Mouse (Mus musculus): Measurements from ENCODE around the gene Gm49380. TPM values are rescaled to one million over a fixed set of nuclear protein-coding genes. Genes with fewer than 3 reads are reported as not detected.

The Gm49380 gene
- polyA plus RNA-seq, 1 experiment = 0.67 TPM

- no peak overlapping the region for H3K27ac ChIP-seq (ENCODE audit: insufficient read depth, low read length)
- no peak overlapping the region for H3K9ac ChIP-seq (ENCODE audit: low read depth, poor library complexity, severe bottlenecking)
- H3K27me3 ChIP-seq (ENCODE audit: control insufficient read depth, insufficient read depth, low read length, poor library complexity, severe bottlenecking) = no peaks in the 10 kb centered on the region
- H3K9me3 ChIP-seq (replicated peaks; ENCODE audit: control insufficient read depth, insufficient read depth, low read length, poor library complexity, severe bottlenecking) = no peaks in the 10 kb centered on the region
- no peak for TF ChIP-seq EP300 (IDR thresholded peaks at IDR 0.05; ENCODE audit: insufficient read depth, low read depth, low read length)
- TF ChIP-seq POLR2A (IDR thresholded peaks at IDR 0.05; ENCODE audit: insufficient read depth, low read length) = no peak
- no peak for TF ChIP-seq CTCF (IDR thresholded peaks at IDR 0.05; ENCODE audit: low read depth, low read length)
- H3K4me1 ChIP-seq (ENCODE audit: control insufficient read depth, insufficient read depth, low read length) = peaks cover 2% of the 10 kb centered on the region
- no peaks in the 10 kb centered on the region for H3K36me3 ChIP-seq (ENCODE audit: control insufficient read depth, insufficient read depth, low read length, poor library complexity, severe bottlenecking)
- H3K4me3 ChIP-seq (ENCODE audit: low read depth, low read length) = no peak overlapping the region
These were observed 63.7 kb downstream of the Gm49380 start for GRCm38 (mm10) chr9:44049381-44050165.

GRCm38 (mm10) chr9:44048541-44049380 lies 64.5 kb downstream of the Gm49380 start:
- H3K4me3 ChIP-seq (ENCODE audit: low read depth, low read length) = no peak overlapping the region
- H3K27me3 ChIP-seq (ENCODE audit: control insufficient read depth, insufficient read depth, low read length, poor library complexity, severe bottlenecking) = no peaks in the 10 kb centered on the region
- H3K27ac ChIP-seq (ENCODE audit: insufficient read depth, low read length) = no peak overlapping the region
- no peaks in the 10 kb centered on the region for H3K36me3 ChIP-seq (ENCODE audit: control insufficient read depth, insufficient read depth, low read length, poor library complexity, severe bottlenecking)
- TF ChIP-seq CTCF (IDR thresholded peaks at IDR 0.05; ENCODE audit: low read depth, low read length) (no peak), POLR2A (IDR thresholded peaks at IDR 0.05; ENCODE audit: insufficient read depth, low read length) (no peak), EP300 (IDR thresholded peaks at IDR 0.05; ENCODE audit: insufficient read depth, low read depth, low read length) (no peak)
- H3K9ac ChIP-seq (ENCODE audit: low read depth, poor library complexity, severe bottlenecking) = no peak overlapping the region
- H3K4me1 ChIP-seq (ENCODE audit: control insufficient read depth, insufficient read depth, low read length) = peaks cover 2% of the 10 kb centered on the region
- H3K9me3 ChIP-seq (replicated peaks; ENCODE audit: control insufficient read depth, insufficient read depth, low read length, poor library complexity, severe bottlenecking) = no peaks in the 10 kb centered on the region

- H3K4me3 ChIP-seq (ENCODE audit: low read depth, low read length) = no peak overlapping the region
- no peak overlapping the region for H3K27ac ChIP-seq (ENCODE audit: insufficient read depth, low read length)
- peaks cover 2% of the 10 kb centered on the region for H3K4me1 ChIP-seq (ENCODE audit: control insufficient read depth, insufficient read depth, low read length)
- TF ChIP-seq POLR2A (IDR thresholded peaks at IDR 0.05; ENCODE audit: insufficient read depth, low read length) (no peak), CTCF (IDR thresholded peaks at IDR 0.05; ENCODE audit: low read depth, low read length) (no peak), EP300 (IDR thresholded peaks at IDR 0.05; ENCODE audit: insufficient read depth, low read depth, low read length) (no peak)
- no peaks in the 10 kb centered on the region for H3K36me3 ChIP-seq (ENCODE audit: control insufficient read depth, insufficient read depth, low read length, poor library complexity, severe bottlenecking)
- no peak overlapping the region for H3K9ac ChIP-seq (ENCODE audit: low read depth, poor library complexity, severe bottlenecking)
- H3K27me3 ChIP-seq (ENCODE audit: control insufficient read depth, insufficient read depth, low read length, poor library complexity, severe bottlenecking) = no peaks in the 10 kb centered on the region
- H3K9me3 ChIP-seq (replicated peaks; ENCODE audit: control insufficient read depth, insufficient read depth, low read length, poor library complexity, severe bottlenecking) = no peaks in the 10 kb centered on the region
These were observed 65.5 kb downstream of the Gm49380 start for GRCm38 (mm10) chr9:44047571-44048490.

- Histone ChIP-seq H3K9me3 (replicated peaks; ENCODE audit: control insufficient read depth, insufficient read depth, low read length, poor library complexity, severe bottlenecking) (no peaks in the 10 kb centered on the region), H3K27ac (ENCODE audit: insufficient read depth, low read length) (no peak overlapping the region), H3K4me3 (ENCODE audit: low read depth, low read length) (no peak overlapping the region), H3K27me3 (ENCODE audit: control insufficient read depth, insufficient read depth, low read length, poor library complexity, severe bottlenecking) (no peaks in the 10 kb centered on the region), H3K4me1 (ENCODE audit: control insufficient read depth, insufficient read depth, low read length) (peaks cover 2% of the 10 kb centered on the region), H3K9ac (ENCODE audit: low read depth, poor library complexity, severe bottlenecking) (no peak overlapping the region), H3K36me3 (ENCODE audit: control insufficient read depth, insufficient read depth, low read length, poor library complexity, severe bottlenecking) (no peaks in the 10 kb centered on the region)
- TF ChIP-seq POLR2A (IDR thresholded peaks at IDR 0.05; ENCODE audit: insufficient read depth, low read length) (no peak), EP300 (IDR thresholded peaks at IDR 0.05; ENCODE audit: insufficient read depth, low read depth, low read length) (no peak)
These were observed 66.2 kb downstream of the Gm49380 start for GRCm38 (mm10) chr9:44047071-44047470.

- H3K27me3 ChIP-seq (ENCODE audit: control insufficient read depth, insufficient read depth, low read length, poor library complexity, severe bottlenecking) = no peaks in the 10 kb centered on the region
- no peak overlapping the region for H3K4me3 ChIP-seq (ENCODE audit: low read depth, low read length)
- no peaks in the 10 kb centered on the region for H3K36me3 ChIP-seq (ENCODE audit: control insufficient read depth, insufficient read depth, low read length, poor library complexity, severe bottlenecking)
- H3K9me3 ChIP-seq (replicated peaks; ENCODE audit: control insufficient read depth, insufficient read depth, low read length, poor library complexity, severe bottlenecking) = no peaks in the 10 kb centered on the region
- H3K9ac ChIP-seq (ENCODE audit: low read depth, poor library complexity, severe bottlenecking) = no peak overlapping the region
- peaks cover 2% of the 10 kb centered on the region for H3K4me1 ChIP-seq (ENCODE audit: control insufficient read depth, insufficient read depth, low read length)
- no peak overlapping the region for H3K27ac ChIP-seq (ENCODE audit: insufficient read depth, low read length)
- no peak for TF ChIP-seq POLR2A (IDR thresholded peaks at IDR 0.05; ENCODE audit: insufficient read depth, low read length)
- TF ChIP-seq CTCF (IDR thresholded peaks at IDR 0.05; ENCODE audit: low read depth, low read length) = no peak
- TF ChIP-seq EP300 (IDR thresholded peaks at IDR 0.05; ENCODE audit: insufficient read depth, low read depth, low read length) = no peak
These were observed 66.9 kb downstream of the Gm49380 start for GRCm38 (mm10) chr9:44046426-44046825.
